Mouse (Mus musculus) right cerebral cortex, postnatal 4 days (tissue): ENCODE measurements around the gene Abhd6.
A peak's percentile ranks its signal among the peaks of the same experiment; 100 is the strongest.
"Not testable (repeated sequence)": the region's sequence is repeated elsewhere in the genome, so short reads cannot be mapped to it uniquely, and the experiment has no call there.

Experiments
- DNase-seq: peaks from one replicate; pipeline ENCODE4 v3.0.0-alpha.2; 2022

Gene Abhd6

GRCm38 (mm10) chr14:7999435-7999834 lies 3.3 kb upstream of the Abhd6 start:
- DNase-seq: no peak

DNA sequence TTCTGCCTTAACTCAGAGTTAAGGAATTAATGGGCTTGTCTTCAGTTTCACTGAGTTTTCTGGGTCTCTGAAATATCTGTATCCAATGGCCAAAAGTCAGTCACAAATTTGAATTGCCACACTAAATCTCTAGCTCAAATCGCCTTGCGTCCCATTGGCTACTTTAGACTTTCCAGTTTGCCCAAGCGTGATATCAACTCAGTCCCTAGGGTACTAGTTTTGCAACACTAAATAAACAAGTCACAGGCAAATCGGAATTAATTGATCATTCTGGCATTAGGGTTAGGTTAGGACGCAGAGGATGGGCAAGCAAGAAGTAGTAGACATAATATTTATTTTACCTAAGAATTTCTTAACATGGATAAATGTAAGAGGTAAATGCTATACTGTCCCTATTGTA lies 2.5 kb upstream of the Abhd6 start:
- DNase-seq: no peak

DNA sequence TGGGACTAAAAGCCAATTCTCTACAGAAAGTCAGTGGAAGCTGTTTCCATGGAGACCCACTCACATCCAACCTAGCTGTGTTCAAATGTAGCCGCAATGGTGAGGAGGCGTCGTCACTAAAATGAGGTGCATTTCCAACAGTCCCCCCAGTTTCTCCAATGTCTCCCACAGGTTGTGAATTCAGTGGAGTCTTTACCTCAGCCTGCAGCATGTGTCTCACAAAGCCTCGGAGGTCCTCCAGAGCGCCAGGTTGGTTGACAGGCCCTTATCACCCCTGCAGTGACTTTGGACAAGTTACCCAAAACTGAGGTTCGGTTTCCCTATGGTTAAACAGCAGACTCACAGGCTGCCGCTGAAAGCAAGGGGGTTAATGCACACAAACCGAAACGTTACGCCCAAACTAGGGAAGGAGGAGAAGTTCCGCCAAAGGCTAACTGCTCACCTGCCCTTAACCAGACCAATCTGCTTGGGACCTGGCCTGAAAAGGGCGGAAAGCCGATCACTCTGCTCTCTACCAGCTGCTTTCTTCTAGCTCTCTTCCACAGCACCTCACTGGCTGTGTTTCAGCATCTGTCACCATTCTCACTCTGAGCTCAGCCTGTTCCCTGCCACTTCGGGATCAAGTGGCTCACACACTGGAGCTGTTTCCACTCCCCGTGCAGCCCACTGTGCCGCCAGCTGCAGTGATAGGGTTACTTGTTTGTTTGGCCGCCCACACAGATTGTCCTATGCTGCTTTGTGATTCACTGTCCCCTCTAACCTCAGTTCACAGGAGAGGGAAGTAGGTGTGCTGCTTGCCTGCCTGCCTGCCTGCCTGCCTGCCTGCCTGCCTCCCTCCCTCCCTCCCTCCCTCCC lies 1.6 kb upstream of the Abhd6 start:
- DNase-seq: no peak

GRCm38 (mm10) chr14:8003093-8003670 lies 480 bp downstream of the Abhd6 start:
- DNase-seq: peak; percentile 81

- DNase-seq: no peak
Measured at GRCm38 (mm10) chr14:8003727-8004670, 1.3 kb downstream of the Abhd6 start.

DNA sequence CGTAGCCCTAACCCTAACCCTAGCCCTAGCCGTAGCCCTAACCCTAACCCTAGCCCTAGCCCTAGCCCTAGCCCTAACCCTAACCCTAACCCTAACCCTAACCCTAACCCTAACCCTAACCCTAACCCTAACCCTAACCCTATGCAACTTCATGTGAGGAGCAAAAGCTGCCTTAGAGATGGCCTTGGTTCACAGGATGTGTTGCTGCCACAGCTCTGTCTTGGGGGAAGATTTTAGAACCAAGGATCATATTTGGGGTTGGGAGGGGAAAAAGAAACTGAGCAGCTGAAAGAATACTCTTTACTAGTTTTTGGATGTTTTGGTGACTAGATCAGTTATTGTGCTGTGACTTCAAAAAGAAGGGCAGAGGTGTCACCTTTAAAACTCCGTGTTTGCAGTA lies 3.4 kb downstream of the Abhd6 start:
- not testable (repeated sequence) for DNase-seq

DNA sequence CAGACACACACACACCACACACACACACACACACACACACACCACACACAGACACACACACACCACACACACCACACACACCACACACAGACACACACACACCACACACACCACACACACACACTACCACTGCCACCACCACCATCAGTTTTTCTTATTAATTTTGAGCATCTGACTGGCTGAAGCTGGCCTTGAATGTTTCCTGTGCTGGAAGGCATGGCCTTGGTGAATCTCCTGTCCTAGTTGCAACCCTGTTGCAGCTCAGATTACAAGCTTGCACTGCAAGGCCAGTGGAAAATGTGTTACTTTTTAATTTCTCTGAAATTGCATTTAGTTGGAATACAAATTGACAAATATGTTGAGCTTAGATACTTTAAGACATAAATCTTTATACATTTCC lies 4.4 kb downstream of the Abhd6 start:
- DNase-seq: no peak

DNA sequence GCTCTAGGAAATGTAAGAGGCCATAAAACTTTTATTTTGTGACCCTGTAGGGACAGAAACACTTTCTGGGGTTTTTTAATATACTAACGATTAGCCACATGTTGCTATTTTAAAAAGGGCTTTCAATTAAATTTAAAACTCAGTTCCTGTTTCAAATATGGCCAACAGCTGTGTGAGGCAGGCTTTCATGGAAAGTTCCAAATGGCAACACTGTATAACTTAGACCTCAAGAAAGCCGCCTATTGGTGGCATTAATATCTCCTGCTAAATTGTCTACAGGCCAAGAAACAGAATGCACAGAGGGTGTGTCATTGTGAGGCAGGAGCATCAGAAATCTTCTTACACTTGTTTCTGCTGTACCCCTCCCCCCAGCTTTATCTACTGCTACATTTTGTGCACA lies 4.8 kb downstream of the Abhd6 start:
- DNase-seq: no peak

- peak; percentile 29 for DNase-seq
Measured at GRCm38 (mm10) chr14:8007923-8008322, 5.2 kb downstream of the Abhd6 start.

GRCm38 (mm10) chr14:8011297-8011696 lies 8.6 kb downstream of the Abhd6 start:
- DNase-seq: no peak

- no peak for DNase-seq
Measured at GRCm38 (mm10) chr14:8011938-8012337, 9.2 kb downstream of the Abhd6 start.

GRCm38 (mm10) chr14:8015756-8016155 lies 13.1 kb downstream of the Abhd6 start:
- no peak for DNase-seq

GRCm38 (mm10) chr14:8016276-8016675 lies 13.6 kb downstream of the Abhd6 start:
- DNase-seq: no peak

GRCm38 (mm10) chr14:8016951-8017350 lies 14.2 kb downstream of the Abhd6 start:
- no peak for DNase-seq

- no peak for DNase-seq
Measured at GRCm38 (mm10) chr14:8020011-8020410, 17.3 kb downstream of the Abhd6 start.

DNA sequence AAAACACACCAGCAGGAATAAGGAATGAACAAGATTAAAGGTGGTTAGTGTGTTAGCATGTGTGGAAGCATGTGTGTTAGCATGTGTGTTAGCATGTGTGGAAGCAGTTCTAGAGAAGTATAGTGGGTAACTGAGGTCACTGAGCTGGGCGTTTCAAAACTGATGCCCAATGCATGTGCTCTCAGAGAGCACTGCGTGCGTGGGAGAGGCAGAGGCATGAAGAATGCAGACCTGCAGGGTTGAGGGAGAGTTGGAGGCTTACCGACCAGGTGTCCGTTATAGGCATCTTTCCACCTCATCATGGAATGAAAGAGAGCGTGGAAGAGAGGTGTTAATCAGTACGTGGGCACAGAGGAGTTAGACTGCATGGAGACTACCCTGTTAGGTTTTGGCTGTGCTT lies 17.8 kb downstream of the Abhd6 start:
- no peak for DNase-seq

- DNase-seq: no peak
Measured at GRCm38 (mm10) chr14:8024469-8024868, 21.8 kb downstream of the Abhd6 start.

DNA sequence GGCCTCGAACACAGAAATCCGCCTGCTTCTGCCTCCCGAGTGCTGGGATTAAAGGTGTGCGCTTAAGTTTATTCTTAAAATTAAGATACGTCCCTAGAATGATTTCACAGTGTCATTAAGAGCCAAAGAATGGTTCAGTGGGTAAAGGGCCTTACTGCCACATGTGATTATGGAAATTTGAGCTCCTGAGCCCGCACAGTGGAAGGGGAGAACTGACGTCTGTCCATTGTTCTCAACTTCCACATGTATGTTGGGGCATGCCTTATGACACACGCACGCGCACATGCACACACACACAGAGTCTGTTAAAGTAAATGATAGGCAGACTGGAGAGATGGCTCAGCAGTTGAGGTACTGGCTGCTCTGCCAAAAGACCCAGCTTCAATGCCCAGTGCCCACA lies 22.2 kb downstream of the Abhd6 start:
- no peak for DNase-seq

GRCm38 (mm10) chr14:8026769-8027531 lies 24.2 kb downstream of the Abhd6 start:
- DNase-seq: no peak

GRCm38 (mm10) chr14:8028086-8028485 lies 25.4 kb downstream of the Abhd6 start:
- DNase-seq: no peak

GRCm38 (mm10) chr14:8029752-8030151 lies 27.1 kb downstream of the Abhd6 start:
- DNase-seq: no peak

GRCm38 (mm10) chr14:8030535-8030934 lies 27.8 kb downstream of the Abhd6 start:
- DNase-seq: no peak
